Mouse (Mus musculus): ENCODE results near the gene H2-Oa. TPM values are rescaled to one million over a fixed set of nuclear protein-coding genes. Genes with fewer than 3 reads are reported as not detected.

Gene H2-Oa
- polyA plus RNA-seq (2014; fragmentation: Illumina TruSeq; extraction: RNeasy Lipid Tissue Mini Kit (QIAGEN cat#74804); ENCODE audit: low read depth, low replicate concordance) = 1.3 TPM

GRCm38 (mm10) chr17:34092197-34092875 lies at the start of gene H2-Oa:
TSS of gene H2-Oa (plus strand) at chr17:34092340.

DNA sequence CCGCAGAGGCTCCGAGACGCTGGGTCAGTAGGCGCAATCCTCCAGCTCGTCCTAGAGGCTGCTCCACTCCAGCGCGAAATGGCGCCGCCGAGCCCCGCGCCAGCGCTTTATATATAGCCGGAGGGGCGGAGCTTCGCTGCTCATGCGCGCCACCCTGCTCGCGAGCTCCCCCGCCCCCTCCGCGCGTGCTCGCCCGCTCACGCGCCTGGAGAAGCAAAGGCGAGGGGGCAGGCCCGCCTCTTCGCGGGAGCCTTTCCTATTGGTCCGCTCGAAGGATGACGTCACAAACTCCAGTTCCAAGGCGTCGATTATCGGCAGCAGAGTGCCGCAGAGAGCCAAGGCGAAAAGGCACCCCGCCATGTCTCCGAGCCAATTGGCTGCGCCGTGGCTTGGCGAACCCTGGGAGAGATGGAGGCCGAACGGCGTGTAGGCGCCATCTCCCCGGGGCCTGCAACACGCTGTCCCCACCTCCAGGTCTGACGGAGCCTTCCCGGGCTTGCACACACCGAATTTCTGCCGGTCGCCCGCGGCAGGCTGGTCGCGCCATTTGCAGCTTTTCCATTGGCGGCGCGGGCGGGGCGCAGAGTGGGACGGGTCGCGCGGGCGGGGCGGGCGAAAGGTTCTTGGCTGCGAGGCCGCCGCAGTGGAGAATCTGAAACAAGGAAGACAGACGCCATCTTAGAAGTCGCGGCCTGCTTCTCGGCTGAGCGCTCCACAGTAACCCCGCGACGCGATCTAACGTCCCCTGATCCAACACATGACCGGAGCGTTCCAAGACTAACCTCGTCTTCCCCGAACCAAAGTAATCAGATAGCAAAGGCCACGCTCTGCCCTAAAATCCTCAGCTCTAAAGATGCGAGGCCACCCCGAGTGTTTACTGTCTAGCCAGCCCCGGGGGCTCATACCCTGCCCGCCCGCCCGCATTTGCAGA lies 27.4 kb downstream of the H2-Oa start, which contains the start of gene H2-DMa:
H2-DMa (plus strand) TSS at position 293 of the 931 bp plus-strand sequence.

GRCm38 (mm10) chr17:34122188-34122984 lies 30.2 kb downstream of the H2-Oa start, which contains the start of gene Brd2:
TSS of gene Brd2 (minus strand) at chr17:34122634.

DNA sequence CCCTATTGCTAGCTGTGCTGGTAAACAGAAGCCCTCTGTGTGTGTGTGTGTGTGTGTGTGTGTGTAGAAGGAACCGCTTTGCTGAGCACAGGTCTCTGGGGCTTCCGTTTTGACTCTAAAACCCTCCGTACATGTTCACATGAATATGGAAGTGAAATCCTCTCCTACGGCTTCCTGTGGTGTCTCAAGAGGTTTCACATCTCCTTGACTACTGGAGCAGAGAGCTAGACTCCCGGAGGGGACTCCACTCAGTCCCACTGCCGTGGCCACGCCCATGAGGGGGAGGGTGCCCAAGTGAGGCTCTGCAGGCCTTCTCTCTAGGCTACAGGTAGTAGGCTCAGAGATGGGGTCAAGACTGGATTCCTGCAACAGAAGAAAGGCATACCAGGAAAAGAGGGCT lies 50.9 kb downstream of the H2-Oa start, which contains the start of gene H2-DMb2:
H2-DMb2 (plus strand) TSS at position 275 of the 400 bp plus-strand sequence.

Other genes with a start within 250 kb of the H2-Oa start
- gene Cd320, start 249.2 kb upstream of the H2-Oa start, polyA plus RNA-seq (2014; fragmentation: Illumina TruSeq; extraction: RNeasy Lipid Tissue Mini Kit (QIAGEN cat#74804); ENCODE audit: low read depth, low replicate concordance) = 72.7 TPM
- not detected for gene Gm7029, start 218.5 kb upstream of the H2-Oa start, polyA plus RNA-seq (2014; fragmentation: Illumina TruSeq; extraction: RNeasy Lipid Tissue Mini Kit (QIAGEN cat#74804); ENCODE audit: low read depth, low replicate concordance)
- 1.9 TPM for gene Kifc1, start 201.7 kb upstream of the H2-Oa start, polyA plus RNA-seq (2014; fragmentation: Illumina TruSeq; extraction: RNeasy Lipid Tissue Mini Kit (QIAGEN cat#74804); ENCODE audit: low read depth, low replicate concordance)
- gene Platr17, start 187.2 kb upstream of the H2-Oa start, polyA plus RNA-seq (2014; fragmentation: Illumina TruSeq; extraction: RNeasy Lipid Tissue Mini Kit (QIAGEN cat#74804); ENCODE audit: low read depth, low replicate concordance) = not detected
- 29.2 TPM for gene Daxx, start 182.9 kb upstream of the H2-Oa start, polyA plus RNA-seq (2014; fragmentation: Illumina TruSeq; extraction: RNeasy Lipid Tissue Mini Kit (QIAGEN cat#74804); ENCODE audit: low read depth, low replicate concordance)
- gene Tapbp, start 176.4 kb upstream of the H2-Oa start, polyA plus RNA-seq (2014; fragmentation: Illumina TruSeq; extraction: RNeasy Lipid Tissue Mini Kit (QIAGEN cat#74804); ENCODE audit: low read depth, low replicate concordance) = 147 TPM
- 25.1 TPM for gene Zbtb22, start 176.4 kb upstream of the H2-Oa start, polyA plus RNA-seq (2014; fragmentation: Illumina TruSeq; extraction: RNeasy Lipid Tissue Mini Kit (QIAGEN cat#74804); ENCODE audit: low read depth, low replicate concordance)
- 66.6 TPM for gene Rgl2, start 162.8 kb upstream of the H2-Oa start, polyA plus RNA-seq (2014; fragmentation: Illumina TruSeq; extraction: RNeasy Lipid Tissue Mini Kit (QIAGEN cat#74804); ENCODE audit: low read depth, low replicate concordance)
- 70.9 TPM for gene Pfdn6, start 152.0 kb upstream of the H2-Oa start, polyA plus RNA-seq (2014; fragmentation: Illumina TruSeq; extraction: RNeasy Lipid Tissue Mini Kit (QIAGEN cat#74804); ENCODE audit: low read depth, low replicate concordance)
- 14.0 TPM for gene Wdr46, start 151.7 kb upstream of the H2-Oa start, polyA plus RNA-seq (2014; fragmentation: Illumina TruSeq; extraction: RNeasy Lipid Tissue Mini Kit (QIAGEN cat#74804); ENCODE audit: low read depth, low replicate concordance)
- 5.6 TPM for gene B3galt4, start 140.9 kb upstream of the H2-Oa start, polyA plus RNA-seq (2014; fragmentation: Illumina TruSeq; extraction: RNeasy Lipid Tissue Mini Kit (QIAGEN cat#74804); ENCODE audit: low read depth, low replicate concordance)
- gene Vps52, start 136.5 kb upstream of the H2-Oa start, polyA plus RNA-seq (2014; fragmentation: Illumina TruSeq; extraction: RNeasy Lipid Tissue Mini Kit (QIAGEN cat#74804); ENCODE audit: low read depth, low replicate concordance) = 36.0 TPM
- 1,863 TPM for gene Rps18, start 136.3 kb upstream of the H2-Oa start, polyA plus RNA-seq (2014; fragmentation: Illumina TruSeq; extraction: RNeasy Lipid Tissue Mini Kit (QIAGEN cat#74804); ENCODE audit: low read depth, low replicate concordance)
- 1,539 TPM for gene H2-K1, start 92.0 kb upstream of the H2-Oa start, polyA plus RNA-seq (2014; fragmentation: Illumina TruSeq; extraction: RNeasy Lipid Tissue Mini Kit (QIAGEN cat#74804); ENCODE audit: low read depth, low replicate concordance)
- 30.7 TPM for gene Ring1, start 67.7 kb upstream of the H2-Oa start, polyA plus RNA-seq (2014; fragmentation: Illumina TruSeq; extraction: RNeasy Lipid Tissue Mini Kit (QIAGEN cat#74804); ENCODE audit: low read depth, low replicate concordance)
- 92.5 TPM for gene H2-Ke6, start 64.3 kb upstream of the H2-Oa start, polyA plus RNA-seq (2014; fragmentation: Illumina TruSeq; extraction: RNeasy Lipid Tissue Mini Kit (QIAGEN cat#74804); ENCODE audit: low read depth, low replicate concordance)
- gene Slc39a7, start 60.7 kb upstream of the H2-Oa start, polyA plus RNA-seq (2014; fragmentation: Illumina TruSeq; extraction: RNeasy Lipid Tissue Mini Kit (QIAGEN cat#74804); ENCODE audit: low read depth, low replicate concordance) = 158 TPM
- 38.6 TPM for gene Rxrb, start 60.5 kb upstream of the H2-Oa start, polyA plus RNA-seq (2014; fragmentation: Illumina TruSeq; extraction: RNeasy Lipid Tissue Mini Kit (QIAGEN cat#74804); ENCODE audit: low read depth, low replicate concordance)
- gene Col11a2, start 52.9 kb upstream of the H2-Oa start, polyA plus RNA-seq (2014; fragmentation: Illumina TruSeq; extraction: RNeasy Lipid Tissue Mini Kit (QIAGEN cat#74804); ENCODE audit: low read depth, low replicate concordance) = 1.0 TPM
- 48.1 TPM for gene H2-DMa, start 27.2 kb downstream of the H2-Oa start, polyA plus RNA-seq (2014; fragmentation: Illumina TruSeq; extraction: RNeasy Lipid Tissue Mini Kit (QIAGEN cat#74804); ENCODE audit: low read depth, low replicate concordance)
- gene Brd2, start 30.3 kb downstream of the H2-Oa start, polyA plus RNA-seq (2014; fragmentation: Illumina TruSeq; extraction: RNeasy Lipid Tissue Mini Kit (QIAGEN cat#74804); ENCODE audit: low read depth, low replicate concordance) = 137 TPM
- 44.6 TPM for gene H2-DMb2, start 51.0 kb downstream of the H2-Oa start, polyA plus RNA-seq (2014; fragmentation: Illumina TruSeq; extraction: RNeasy Lipid Tissue Mini Kit (QIAGEN cat#74804); ENCODE audit: low read depth, low replicate concordance)
- 43.1 TPM for gene H2-DMb1, start 60.7 kb downstream of the H2-Oa start, polyA plus RNA-seq (2014; fragmentation: Illumina TruSeq; extraction: RNeasy Lipid Tissue Mini Kit (QIAGEN cat#74804); ENCODE audit: low read depth, low replicate concordance)
- gene Tap1, start 95.2 kb downstream of the H2-Oa start, polyA plus RNA-seq (2014; fragmentation: Illumina TruSeq; extraction: RNeasy Lipid Tissue Mini Kit (QIAGEN cat#74804); ENCODE audit: low read depth, low replicate concordance) = 19.5 TPM
- 19.8 TPM for gene Psmb9, start 95.4 kb downstream of the H2-Oa start, polyA plus RNA-seq (2014; fragmentation: Illumina TruSeq; extraction: RNeasy Lipid Tissue Mini Kit (QIAGEN cat#74804); ENCODE audit: low read depth, low replicate concordance)
- gene Psmb8, start 105.4 kb downstream of the H2-Oa start, polyA plus RNA-seq (2014; fragmentation: Illumina TruSeq; extraction: RNeasy Lipid Tissue Mini Kit (QIAGEN cat#74804); ENCODE audit: low read depth, low replicate concordance) = 45.9 TPM
- gene Tap2, start 111.2 kb downstream of the H2-Oa start, polyA plus RNA-seq (2014; fragmentation: Illumina TruSeq; extraction: RNeasy Lipid Tissue Mini Kit (QIAGEN cat#74804); ENCODE audit: low read depth, low replicate concordance) = 26.3 TPM
- gene H2-Ob, start 146.6 kb downstream of the H2-Oa start, polyA plus RNA-seq (2014; fragmentation: Illumina TruSeq; extraction: RNeasy Lipid Tissue Mini Kit (QIAGEN cat#74804); ENCODE audit: low read depth, low replicate concordance) = 2.3 TPM
- 244 TPM for gene H2-Ab1, start 165.3 kb downstream of the H2-Oa start, polyA plus RNA-seq (2014; fragmentation: Illumina TruSeq; extraction: RNeasy Lipid Tissue Mini Kit (QIAGEN cat#74804); ENCODE audit: low read depth, low replicate concordance)
- gene H2-Aa, start 195.5 kb downstream of the H2-Oa start, polyA plus RNA-seq (2014; fragmentation: Illumina TruSeq; extraction: RNeasy Lipid Tissue Mini Kit (QIAGEN cat#74804); ENCODE audit: low read depth, low replicate concordance) = 369 TPM
- 265 TPM for gene H2-Eb1, start 213.5 kb downstream of the H2-Oa start, polyA plus RNA-seq (2014; fragmentation: Illumina TruSeq; extraction: RNeasy Lipid Tissue Mini Kit (QIAGEN cat#74804); ENCODE audit: low read depth, low replicate concordance)
- gene H2-Eb2, start 233.3 kb downstream of the H2-Oa start, polyA plus RNA-seq (2014; fragmentation: Illumina TruSeq; extraction: RNeasy Lipid Tissue Mini Kit (QIAGEN cat#74804); ENCODE audit: low read depth, low replicate concordance) = not detected